Comparison of ENCODE assay signal across 19 mouse cellular contexts in genomic region chr2:101618373-101618772, GRCm38 (mm10). TPM values are rescaled to one million over a fixed set of nuclear protein-coding genes. Genes with fewer than 3 reads are reported as not detected.
DNase-seq lines count a peak whose midpoint lies in the region; ATAC-seq lines count a peak whose summit lies in the region.
"Had no signal": no experiment of that assay in that cellular context is flagged by ENCODE, and none has a peak within 500 bp of the region (broad histone marks: within the 10 kb centered on the region; RNA-seq: fewer than 3 reads in every experiment).

No protein-coding gene starts in this region.

- DNase-seq in heart, postnatal 14 days, result no peak
- no peak for DNase-seq in spleen, adult 12 weeks (ENCODE audit: low spot score)
- DNase-seq: adrenal gland, adult 2 months; adrenal gland, postnatal 10 days; adrenal gland, postnatal 25 days; cerebellum, adult 11 months; cerebellum, adult 18-20 months; cerebellum, adult 8-10 months; cerebellum, adult 9-11 months; cerebellum, postnatal 14 days; cerebellum, postnatal 36 days had no signal

- intact Hi-C loops in heart, postnatal 14 days (cut with DNase I), result no loop called here

- peak; percentile 52 for ATAC-seq in common myeloid progenitor, adult 5-6 weeks (replicated peaks; ENCODE audit: low read depth, poor library complexity, severe bottlenecking)
- ATAC-seq in granulocyte monocyte progenitor cell, adult 5-6 weeks (replicated peaks; ENCODE audit: poor library complexity, severe bottlenecking), result peak; percentile 50
- ATAC-seq in megakaryocyte progenitor cell, adult 5-6 weeks (replicated peaks; ENCODE audit: poor library complexity), result peak; percentile 43
- ATAC-seq: forebrain, embryonic 14.5 days; forebrain, embryonic 16.5 days had no signal

RNA-seq across cellular contexts. Expression of gene Rag2, which starts 6.1 kb away (rescaled TPM):
- total RNA-seq in common myeloid progenitor, adult 5-6 weeks (2017), result 1.1 and 3.7 TPM in 2 replicates
- 0.26 and 2.9 TPM in 2 replicates for total RNA-seq in granulocyte monocyte progenitor cell, adult 5-6 weeks (2014; fragmentation: Nextera tagmentation)
- 0.52 and 0.90 TPM in 2 replicates for total RNA-seq in granulocyte monocyte progenitor cell, adult 5-6 weeks (2017)
- total RNA-seq in megakaryocyte progenitor cell, adult 5-6 weeks (2015), result 1.7 and 3.4 TPM in 2 replicates
- 0.83 and 1.7 TPM in 2 replicates for total RNA-seq in megakaryocyte progenitor cell, adult 5-6 weeks (2017)
- total RNA-seq in heart, postnatal 14 days (2021), result 1 to 10 TPM in 1 of 2 experiments, under 1 TPM in 1; 0.14 to 2.4 TPM
- total RNA-seq: adrenal gland, adult 2 months; adrenal gland, postnatal 25 days; adrenal gland, postnatal 4 days; ES-E14; MEL had no signal

RNA-seq across cellular contexts. Expression of gene Rag1, which starts 30.9 kb away (rescaled TPM):
- total RNA-seq in common myeloid progenitor, adult 5-6 weeks (2017), result 0.14 TPM in 1 of 2 replicates, not detected in the other
- total RNA-seq in granulocyte monocyte progenitor cell, adult 5-6 weeks (2014; fragmentation: Nextera tagmentation), result not detected in 2 replicates
- not detected in 2 replicates for total RNA-seq in granulocyte monocyte progenitor cell, adult 5-6 weeks (2017)
- 0.02 and 0.07 TPM in 2 replicates for total RNA-seq in megakaryocyte progenitor cell, adult 5-6 weeks (2015)
- 0.07 TPM in 1 of 2 replicates, not detected in the other for total RNA-seq in megakaryocyte progenitor cell, adult 5-6 weeks (2017)
- total RNA-seq in heart, postnatal 14 days (2021), result 10 to 100 TPM in 1 of 2 experiments, 1 to 10 TPM in 1; 1.1 to 29.2 TPM
- total RNA-seq: adrenal gland, postnatal 25 days; ES-E14 had no signal

RNA-seq across cellular contexts. Expression of gene B230118H07Rik, which starts 31.0 kb away (rescaled TPM):
- 86.8 and 98.7 TPM in 2 replicates for total RNA-seq in common myeloid progenitor, adult 5-6 weeks (2017)
- total RNA-seq in granulocyte monocyte progenitor cell, adult 5-6 weeks (2014; fragmentation: Nextera tagmentation), result 65.6 and 110 TPM in 2 replicates
- total RNA-seq in granulocyte monocyte progenitor cell, adult 5-6 weeks (2017), result 125 and 126 TPM in 2 replicates
- total RNA-seq in megakaryocyte progenitor cell, adult 5-6 weeks (2015), result 82.9 and 120 TPM in 2 replicates
- 106 and 118 TPM in 2 replicates for total RNA-seq in megakaryocyte progenitor cell, adult 5-6 weeks (2017)
- 10 to 100 TPM; 69.2 to 69.8 TPM for total RNA-seq in heart, postnatal 14 days (2021)

RNA-seq across cellular contexts. Expression of gene Traf6, which starts 59.9 kb away (rescaled TPM):
- 17.6 and 21.4 TPM in 2 replicates for total RNA-seq in common myeloid progenitor, adult 5-6 weeks (2017)
- total RNA-seq in granulocyte monocyte progenitor cell, adult 5-6 weeks (2014; fragmentation: Nextera tagmentation), result 21.6 and 21.9 TPM in 2 replicates
- total RNA-seq in granulocyte monocyte progenitor cell, adult 5-6 weeks (2017), result 15.3 and 22.9 TPM in 2 replicates
- 24.5 and 27.1 TPM in 2 replicates for total RNA-seq in megakaryocyte progenitor cell, adult 5-6 weeks (2015)
- total RNA-seq in megakaryocyte progenitor cell, adult 5-6 weeks (2017), result 14.0 and 14.1 TPM in 2 replicates
- 10 to 100 TPM; 10.7 to 11.5 TPM for total RNA-seq in heart, postnatal 14 days (2021)
